Mouse (Mus musculus): ENCODE data around the gene Prdm11.

DNA sequence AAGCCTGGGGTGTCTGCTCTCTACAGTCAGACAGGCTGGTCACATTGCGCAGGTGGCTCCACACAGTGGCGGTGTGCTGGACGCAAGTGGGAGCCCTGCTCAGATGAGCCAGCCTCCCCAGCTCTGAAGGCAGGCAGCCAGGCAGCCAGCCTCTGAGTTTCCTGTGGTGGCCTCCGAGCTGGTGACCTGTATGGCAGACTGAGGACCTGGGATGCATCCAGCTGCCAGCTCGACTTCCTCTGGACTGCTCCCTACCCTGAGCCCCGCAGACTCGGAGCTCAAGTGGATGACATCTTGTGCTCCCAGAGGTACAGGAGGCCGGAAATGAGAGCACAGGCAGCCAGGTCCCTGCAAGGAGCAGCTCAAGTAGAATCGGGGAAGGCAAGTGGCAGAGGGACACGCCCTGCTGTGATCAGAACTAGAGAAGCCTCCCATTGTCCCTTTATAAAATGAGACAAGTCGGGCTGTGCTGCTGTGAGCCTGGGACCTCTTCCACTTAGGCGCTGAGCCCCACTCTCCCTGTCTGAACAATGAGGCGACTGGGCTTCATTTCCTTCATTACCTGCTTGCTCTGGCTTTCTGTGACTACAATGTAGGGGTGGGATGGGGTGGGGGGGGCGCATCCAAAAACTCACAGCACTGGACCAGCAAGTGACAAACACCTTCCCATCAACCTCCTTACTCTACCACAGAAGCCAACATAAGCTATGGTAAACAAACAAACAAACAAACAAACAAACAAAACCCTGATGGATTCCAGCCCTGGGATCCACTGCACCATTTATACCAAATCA is 16.5 kb downstream of the Prdm11 start:
- TF ChIP-seq CTCF (IDR thresholded peaks at IDR 0.05; ENCODE audit: low read depth, low read length) (no peak), POLR2A (IDR thresholded peaks at IDR 0.05; ENCODE audit: extremely low read depth, insufficient read depth, low read length) (no peak)
